Mouse (Mus musculus): ENCODE results near the gene Vmn1r239-ps. TPM values are rescaled to one million over a fixed set of nuclear protein-coding genes. Genes with fewer than 3 reads are reported as not detected.

Gene Vmn1r239-ps
- total and polyA plus RNA-seq, 3 experiments: not detected

DNA sequence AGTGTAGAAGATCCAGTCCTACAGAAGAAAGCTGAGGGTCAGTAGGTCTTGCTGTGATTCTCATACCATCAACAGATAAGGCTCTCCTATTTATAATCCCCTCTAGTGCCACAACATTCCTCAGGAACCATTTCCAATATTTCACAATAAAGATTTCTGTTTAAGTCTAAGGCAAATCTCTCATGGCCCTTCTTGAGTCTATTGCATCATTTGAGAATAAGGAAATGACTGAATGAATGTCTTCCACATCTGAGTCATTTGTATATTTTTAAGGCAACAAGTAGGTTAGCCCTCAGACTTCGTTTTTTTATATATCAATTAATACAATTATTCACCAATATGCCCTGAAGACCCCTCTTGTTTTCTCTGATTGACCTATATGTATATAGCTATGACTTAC is 24.4 kb downstream of the Vmn1r239-ps start, which contains the start of gene Il13ra2:
Il13ra2 (minus strand) TSS at position 64 of the 400 bp plus-strand sequence.
- H3K9me3 ChIP-seq (replicated peaks; ENCODE audit: insufficient read depth, low read length): no peaks in the 10 kb centered on the region
- no peaks in the 10 kb centered on the region for H3K4me1 ChIP-seq (ENCODE audit: control insufficient read depth in 1 of 2, insufficient read depth in 2 of 2, low read length in 2 of 2)
- no peak within 1 kb of the TSS for H3K27ac ChIP-seq (ENCODE audit: control insufficient read depth, low read depth, low read length)
- no peaks in the 10 kb centered on the region for H3K36me3 ChIP-seq (ENCODE audit: control insufficient read depth in 1 of 2, insufficient read depth in 2 of 2, low read length in 2 of 2)
- TF ChIP-seq KAT2A (conservative IDR thresholded peaks at IDR 0.05; ENCODE audit: low read depth, low read length) (no peak), RCOR1 (IDR thresholded peaks at IDR 0.05; ENCODE audit: low read depth, low read length) (no peak), GABPA (IDR thresholded peaks at IDR 0.05; ENCODE audit: low read depth, low read length) (no peak), ZKSCAN1 (IDR thresholded peaks at IDR 0.05; ENCODE audit: low read depth, low read length) (no peak), ZNF384 (IDR thresholded peaks at IDR 0.05; ENCODE audit: low read depth, low read length) (no peak), E2F4 (IDR thresholded peaks at IDR 0.05; ENCODE audit: borderline replicate concordance, low read depth, low read length) (no peak), BHLHE40 (IDR thresholded peaks at IDR 0.05; ENCODE audit: borderline replicate concordance, low read depth, low read length) (no peak), MYB (IDR thresholded peaks at IDR 0.05; ENCODE audit: low read depth, low read length) (no peak), POLR2A (IDR thresholded peaks at IDR 0.05; ENCODE audit: control insufficient read depth in 1 of 2, insufficient read depth in 1 of 2, low read depth in 1 of 2, low read length in 2 of 2, poor library complexity in 1 of 2) (no peak)
- H3K27me3 ChIP-seq (ENCODE audit: control insufficient read depth in 1 of 2, insufficient read depth in 2 of 2, low read length in 2 of 2): no peaks in the 10 kb centered on the region
- no peaks in the 10 kb centered on the region for H3K79me2 ChIP-seq (ENCODE audit: control insufficient read depth, insufficient read depth, low read length, poor library complexity)
- H3K9ac ChIP-seq (ENCODE audit: control insufficient read depth, low read depth, low read length, poor library complexity, severe bottlenecking): no peak within 1 kb of the TSS
- no peak within 1 kb of the TSS for H3K4me3 ChIP-seq (ENCODE audit: control insufficient read depth in 1 of 2, insufficient read depth in 1 of 2, low read depth in 2 of 2, low read length in 2 of 2)
- DNase-seq (ENCODE audit: low read depth, low spot score): no peak

Other genes starting within 250 kb of the Vmn1r239-ps start
- not detected in 2 replicates for gene Il13ra2, start 24.5 kb downstream of the Vmn1r239-ps start, total RNA-seq (2012; rRNA removed)
- not detected for gene Il13ra2, start 24.5 kb downstream of the Vmn1r239-ps start, polyA plus RNA-seq (2012; ENCODE audit: insufficient read depth in 1 of 2, insufficient read length in 2 of 2, low read depth in 1 of 2, low replicate concordance in 2 of 2, missing spikeins in 1 of 2)
- not detected in 2 replicates for gene Lrch2, start 100.4 kb upstream of the Vmn1r239-ps start, total RNA-seq (2012; rRNA removed)
- gene Lrch2, start 100.4 kb upstream of the Vmn1r239-ps start, polyA plus RNA-seq (2012; ENCODE audit: insufficient read depth in 1 of 2, insufficient read length in 2 of 2, low read depth in 1 of 2, low replicate concordance in 2 of 2, missing spikeins in 1 of 2): not detected

Data from MEL (cell line).